Comparison of ENCODE assay signal across 8 mouse cellular contexts in the genomic region with DNA sequence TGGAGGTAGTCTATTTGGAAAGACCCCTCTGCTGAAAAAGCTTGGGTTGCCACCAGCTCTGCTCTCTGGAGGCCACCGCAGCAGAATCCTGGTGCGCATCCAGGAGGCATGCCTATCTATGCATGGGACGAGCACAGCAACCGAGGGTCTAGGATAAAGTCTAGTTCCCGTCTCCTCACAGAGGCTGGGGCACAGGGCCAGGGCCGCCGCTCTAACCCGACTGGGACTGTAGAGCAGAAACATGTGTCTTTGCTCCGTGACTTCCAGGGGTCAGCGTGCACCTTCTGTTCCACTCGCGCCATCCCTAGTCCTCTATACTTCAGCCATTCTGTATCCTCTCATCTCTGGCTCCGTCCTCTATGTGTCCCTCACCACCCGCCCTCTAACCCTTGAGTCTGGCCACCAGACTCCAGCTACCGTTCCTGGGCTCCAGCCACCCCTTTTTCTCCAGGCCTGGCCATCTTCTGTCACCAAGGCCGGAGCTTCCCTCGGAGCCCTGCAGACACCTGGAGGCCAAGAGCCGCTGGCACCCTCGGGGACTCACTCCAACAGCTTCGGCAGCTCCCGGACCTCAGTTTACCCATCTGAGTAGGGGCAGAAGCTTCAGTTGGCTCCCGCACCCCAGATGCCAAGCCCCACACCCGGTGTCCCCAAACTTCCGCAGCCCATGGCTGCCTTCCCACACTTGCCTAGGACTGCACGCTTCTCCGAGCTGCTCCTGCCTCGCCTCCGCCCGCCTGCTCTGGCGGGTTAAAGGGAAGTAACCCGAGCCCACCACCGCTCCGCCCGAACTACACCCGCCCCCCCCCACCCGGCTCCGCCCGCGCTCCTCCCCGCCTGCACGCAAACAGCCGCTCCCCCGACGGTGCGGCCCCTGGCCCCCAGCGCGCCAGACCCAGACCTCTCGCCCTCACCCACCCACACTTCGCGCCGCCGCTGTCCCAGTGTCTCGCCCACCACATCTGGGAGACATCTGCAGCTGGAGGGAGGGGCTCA. TPM values are rescaled to one million over a fixed set of nuclear protein-coding genes. Genes with fewer than 3 reads are reported as not detected.
DNase-seq lines count a peak whose midpoint lies in the region; ATAC-seq lines count a peak whose summit lies in the region.

No protein-coding gene starts in this region.

- DNase-seq in adrenal gland, adult 18-20 months (ENCODE audit: low spot score in 2 of 2), result peak; percentile 7 to 38
- DNase-seq in adrenal gland, adult 2 months, result no peak
- DNase-seq in heart, adult 18-20 months, result peak; percentile 52 to 61
- peak; percentile 74 for DNase-seq in kidney, postnatal 10 days
- DNase-seq in MN1 (ENCODE audit: low spot score), result no peak
- DNase-seq in cerebellum, adult 9-10 months, result no peak

- ATAC-seq in common myeloid progenitor, adult 5-6 weeks (replicated peaks; ENCODE audit: low read depth, poor library complexity, severe bottlenecking), result peak; percentile 85
- peak; percentile 82 for ATAC-seq in megakaryocyte progenitor cell, adult 5-6 weeks (replicated peaks; ENCODE audit: poor library complexity)

RNA-seq across cellular contexts. Expression of a gene that starts 13.1 kb away (rescaled TPM):
- 10 to 100 TPM in 1 of 2 experiments, 1 to 10 TPM in 1; 6.8 to 15.4 TPM for total RNA-seq in adrenal gland, adult 18-20 months (2021)
- 10 to 100 TPM in 1 of 2 experiments, 1 to 10 TPM in 1; 8.9 to 12.0 TPM for total RNA-seq in adrenal gland, adult 2 months (2021)
- polyA plus RNA-seq in adrenal gland, adult 2 months (2012; rRNA removed), result 9.7 and 9.8 TPM in 2 replicates
- total RNA-seq in common myeloid progenitor, adult 5-6 weeks (2017), result 1.8 TPM in 1 of 2 replicates, not detected in the other
- total RNA-seq in heart, adult 18-20 months (2021), result 10 to 100 TPM; 10.5 to 13.0 TPM
- 1.2 and 2.3 TPM in 2 replicates for total RNA-seq in megakaryocyte progenitor cell, adult 5-6 weeks (2015)
- not detected in 2 replicates for total RNA-seq in megakaryocyte progenitor cell, adult 5-6 weeks (2017)

RNA-seq across cellular contexts. Expression of a gene that starts 37.2 kb away (rescaled TPM):
- total RNA-seq in adrenal gland, adult 18-20 months (2021), result under 1 TPM; 0.36 to 0.90 TPM
- total RNA-seq in adrenal gland, adult 2 months (2021), result under 1 TPM; 0.43 to 0.93 TPM
- polyA plus RNA-seq in adrenal gland, adult 2 months (2012; rRNA removed), result 0.88 and 0.95 TPM in 2 replicates
- 1.2 TPM in 1 of 2 replicates, not detected in the other for total RNA-seq in common myeloid progenitor, adult 5-6 weeks (2017)
- under 1 TPM in 1 of 2 experiments, not detected in 1; 0.12 TPM for total RNA-seq in heart, adult 18-20 months (2021)
- total RNA-seq in megakaryocyte progenitor cell, adult 5-6 weeks (2015), result 0.10 TPM in 1 of 2 replicates, not detected in the other
- total RNA-seq in megakaryocyte progenitor cell, adult 5-6 weeks (2017), result 0.27 TPM in 1 of 2 replicates, not detected in the other

RNA-seq across cellular contexts. Expression of a gene that starts 54.2 kb away (rescaled TPM):
- total RNA-seq in adrenal gland, adult 18-20 months (2021), result not detected
- total RNA-seq in adrenal gland, adult 2 months (2021), result not detected
- polyA plus RNA-seq in adrenal gland, adult 2 months (2012; rRNA removed), result 0.48 TPM in 1 of 2 replicates, not detected in the other
- not detected in 2 replicates for total RNA-seq in common myeloid progenitor, adult 5-6 weeks (2017)
- not detected for total RNA-seq in heart, adult 18-20 months (2021)
- not detected in 2 replicates for total RNA-seq in megakaryocyte progenitor cell, adult 5-6 weeks (2015)
- not detected in 2 replicates for total RNA-seq in megakaryocyte progenitor cell, adult 5-6 weeks (2017)

Comparison
In these comparisons a context has a peak if more than half of its experiments do, and no peak if none do; other contexts are left out.
1. DNase-seq: peak in adrenal gland, adult 18-20 months (2 of 2), heart, adult 18-20 months (2 of 2) and kidney, postnatal 10 days (single experiment); none in adrenal gland, adult 2 months (single experiment), MN1 (single experiment) and cerebellum, adult 9-10 months (single experiment).